Mouse (Mus musculus): ENCODE measurements at regions not wholly inside any gene's neighbourhood (a gene's known extent, or its start where the extent isn't known, plus 50 kb on each side); places are given as distances from the start of the nearest gene placed in this dataset.

- TF ChIP-seq POLR2A (IDR thresholded peaks at IDR 0.05; ENCODE audit: low read depth, low read length) (no peak), CTCF (IDR thresholded peaks at IDR 0.05; ENCODE audit: extremely low read depth, insufficient read length, insufficient replicate concordance, low read depth, low read length) (no peak)
Measured at GRCm38 (mm10) chr6:51171761-51172160, 260.7 kb upstream of the Nfe2l3 start.

Measured in small intestine, adult 2 months (tissue).